Mouse (Mus musculus): Measurements from ENCODE around the gene Pik3r1. TPM values are rescaled to one million over a fixed set of nuclear protein-coding genes. Genes with fewer than 3 reads are reported as not detected.

The Pik3r1 gene
- total and polyA plus RNA-seq, 2 experiments = 12.2 to 38.4 TPM

- Histone ChIP-seq H3K4me1 (ENCODE audit: control insufficient read depth, insufficient read depth, low read length) (peaks cover 43% of the 10 kb centered on the region), H3K79me2 (ENCODE audit: control insufficient read depth, insufficient read depth, low read length) (peaks cover 13% of the 10 kb centered on the region; the same call in 1 of the 2 replicates), H3K4me3 (ENCODE audit: insufficient read depth, low read depth, low read length) (no peak overlapping the region), H3K36me3 (ENCODE audit: control insufficient read depth, insufficient read depth, low read length) (peaks cover 20% of the 10 kb centered on the region), H3K27ac (replicated peaks; ENCODE audit: insufficient read depth, low read depth, low read length) (no peak overlapping the region), H3K27me3 (ENCODE audit: control insufficient read depth, insufficient read depth, low read length) (no peaks in the 10 kb centered on the region), H3K9ac (ENCODE audit: low read depth, low read length) (no peak overlapping the region)
- peak; percentile 78 for DNase-seq (ENCODE audit: extremely low read depth, low read depth, low spot score)
- 2% methylated on average over 7 of the region's 7 CpGs for WGBS
- TF ChIP-seq CTCF (IDR thresholded peaks at IDR 0.05; ENCODE audit: low read depth, low read length) (peak; percentile 58), POLR2A (IDR thresholded peaks at IDR 0.05; ENCODE audit: extremely low read depth, insufficient read depth, low read length) (no peak)
These were observed 72.1 kb downstream of the Pik3r1 start for GRCm38 (mm10) chr13:101695876-101696275.

GRCm38 (mm10) chr13:101694496-101695251, 73.3 kb downstream of the Pik3r1 start:
- H3K4me1 ChIP-seq (ENCODE audit: control insufficient read depth, insufficient read depth, low read length) = peaks cover 44% of the 10 kb centered on the region
- peaks cover 13% of the 10 kb centered on the region; the same call in 1 of the 2 replicates for H3K79me2 ChIP-seq (ENCODE audit: control insufficient read depth, insufficient read depth, low read length)
- 2% methylated on average over 48 of the region's 48 CpGs for WGBS
- TF ChIP-seq POLR2A (IDR thresholded peaks at IDR 0.05; ENCODE audit: extremely low read depth, insufficient read depth, low read length) (no peak), CTCF (IDR thresholded peaks at IDR 0.05; ENCODE audit: low read depth, low read length) (no peak)
- peaks cover 12% of the 10 kb centered on the region for H3K36me3 ChIP-seq (ENCODE audit: control insufficient read depth, insufficient read depth, low read length)
- DNase-seq (ENCODE audit: extremely low read depth, low read depth, low spot score) = peak; percentile 85
- H3K9ac ChIP-seq (ENCODE audit: low read depth, low read length) = peak overlapping the region; percentile 81
- peak overlapping the region; percentile 88 for H3K27ac ChIP-seq (replicated peaks; ENCODE audit: insufficient read depth, low read depth, low read length)
- no peaks in the 10 kb centered on the region for H3K27me3 ChIP-seq (ENCODE audit: control insufficient read depth, insufficient read depth, low read length)
- H3K4me3 ChIP-seq (ENCODE audit: insufficient read depth, low read depth, low read length) = peak overlapping the region; percentile 67

DNA sequence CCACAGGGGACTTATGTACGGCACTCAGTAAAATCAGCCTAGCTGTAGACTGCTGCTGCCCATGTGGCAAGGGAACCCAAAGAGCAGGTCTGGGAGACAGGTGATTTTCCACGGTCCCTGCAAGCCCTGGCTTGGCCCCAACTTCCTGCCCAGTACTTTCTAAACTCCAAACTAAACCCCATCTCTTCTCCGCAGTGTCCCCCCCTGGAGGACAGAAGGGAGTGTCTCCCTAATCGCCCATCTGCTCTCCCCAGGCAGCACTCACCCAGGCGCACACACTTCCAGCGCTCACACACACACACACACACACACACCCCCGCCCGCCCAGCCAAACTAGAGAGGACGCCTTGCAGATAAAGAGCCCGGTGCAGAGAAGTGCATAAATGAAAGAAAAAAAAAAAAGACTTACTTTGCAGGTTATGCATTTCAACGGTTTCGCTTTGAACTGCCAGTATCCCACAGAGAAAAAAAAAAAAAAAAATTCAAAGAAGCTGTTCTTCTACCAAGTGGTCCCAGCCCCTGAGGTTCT, 74.0 kb downstream of the Pik3r1 start:
- peaks cover 11% of the 10 kb centered on the region for H3K36me3 ChIP-seq (ENCODE audit: control insufficient read depth, insufficient read depth, low read length)
- H3K4me1 ChIP-seq (ENCODE audit: control insufficient read depth, insufficient read depth, low read length) = peaks cover 42% of the 10 kb centered on the region
- TF ChIP-seq POLR2A (IDR thresholded peaks at IDR 0.05; ENCODE audit: extremely low read depth, insufficient read depth, low read length) (no peak), CTCF (IDR thresholded peaks at IDR 0.05; ENCODE audit: low read depth, low read length) (peak; percentile 34)
- H3K27ac ChIP-seq (replicated peaks; ENCODE audit: insufficient read depth, low read depth, low read length) = peak overlapping the region; percentile 88
- peaks cover 10% of the 10 kb centered on the region; the same call in 1 of the 2 replicates for H3K79me2 ChIP-seq (ENCODE audit: control insufficient read depth, insufficient read depth, low read length)
- 4% methylated on average over 12 of the region's 12 CpGs for WGBS
- peak overlapping the region; percentile 81 for H3K9ac ChIP-seq (ENCODE audit: low read depth, low read length)
- peak overlapping the region; percentile 67 for H3K4me3 ChIP-seq (ENCODE audit: insufficient read depth, low read depth, low read length)
- no peaks in the 10 kb centered on the region for H3K27me3 ChIP-seq (ENCODE audit: control insufficient read depth, insufficient read depth, low read length)
- peak; percentile 82 for DNase-seq (ENCODE audit: extremely low read depth, low read depth, low spot score)

GRCm38 (mm10) chr13:101692866-101693691, 74.9 kb downstream of the Pik3r1 start:
- Histone ChIP-seq H3K9ac (ENCODE audit: low read depth, low read length) (peak overlapping the region; percentile 41; the same call in 1 of the 2 replicates), H3K27me3 (ENCODE audit: control insufficient read depth, insufficient read depth, low read length) (no peaks in the 10 kb centered on the region), H3K36me3 (ENCODE audit: control insufficient read depth, insufficient read depth, low read length) (peaks cover 15% of the 10 kb centered on the region), H3K4me3 (ENCODE audit: insufficient read depth, low read depth, low read length) (peak overlapping the region; percentile 67), H3K4me1 (ENCODE audit: control insufficient read depth, insufficient read depth, low read length) (peaks cover 33% of the 10 kb centered on the region), H3K27ac (replicated peaks; ENCODE audit: insufficient read depth, low read depth, low read length) (no peak overlapping the region; the same call in 1 of the 2 replicates), H3K79me2 (ENCODE audit: control insufficient read depth, insufficient read depth, low read length) (peaks cover 10% of the 10 kb centered on the region; the same call in 1 of the 2 replicates)
- no peak for TF ChIP-seq POLR2A (IDR thresholded peaks at IDR 0.05; ENCODE audit: extremely low read depth, insufficient read depth, low read length)
- TF ChIP-seq CTCF (IDR thresholded peaks at IDR 0.05; ENCODE audit: low read depth, low read length) = no peak
- WGBS = 36% methylated on average over 7 of the region's 7 CpGs
- peak; percentile 53 for DNase-seq (ENCODE audit: extremely low read depth, low read depth, low spot score)

- no peaks in the 10 kb centered on the region for H3K27me3 ChIP-seq (ENCODE audit: control insufficient read depth, insufficient read depth, low read length)
- peak; percentile 75 for DNase-seq (ENCODE audit: extremely low read depth, low read depth, low spot score)
- H3K9ac ChIP-seq (ENCODE audit: low read depth, low read length) = peak overlapping the region; percentile 57
- H3K4me3 ChIP-seq (ENCODE audit: insufficient read depth, low read depth, low read length) = peak overlapping the region; percentile 48
- TF ChIP-seq POLR2A (IDR thresholded peaks at IDR 0.05; ENCODE audit: extremely low read depth, insufficient read depth, low read length) (no peak), CTCF (IDR thresholded peaks at IDR 0.05; ENCODE audit: low read depth, low read length) (no peak)
- peaks cover 20% of the 10 kb centered on the region for H3K36me3 ChIP-seq (ENCODE audit: control insufficient read depth, insufficient read depth, low read length)
- H3K79me2 ChIP-seq (ENCODE audit: control insufficient read depth, insufficient read depth, low read length) = peaks cover 10% of the 10 kb centered on the region; the same call in 1 of the 2 replicates
- H3K4me1 ChIP-seq (ENCODE audit: control insufficient read depth, insufficient read depth, low read length) = peaks cover 31% of the 10 kb centered on the region
- H3K27ac ChIP-seq (replicated peaks; ENCODE audit: insufficient read depth, low read depth, low read length) = peak overlapping the region; percentile 54
- WGBS = 20% methylated on average over 17 of the region's 17 CpGs
These were observed 75.7 kb downstream of the Pik3r1 start for GRCm38 (mm10) chr13:101692239-101692784.

All from liver, adult 2 months (tissue).